Mouse (Mus musculus) heart, postnatal 10 days (tissue): Measurements from ENCODE around the gene S100a14. TPM values are rescaled to one million over a fixed set of nuclear protein-coding genes. Genes with fewer than 3 reads are reported as not detected.

Experiments used
- DNase-seq, 2 experiments: peaks; one replicate each; pipeline ENCODE4 v3.0.0; 2021
- intact Hi-C: fragments of 180-260 bp; cut with DNase I; formaldehyde crosslinking; loops from one replicate; pipeline ENCODE4 v1.15.1; 2025
- total RNA-seq, 2 experiments: library from RNA; stranded (reverse); gene quantifications; 2 replicates each; pipeline ENCODE4 v1.2.3; 2021

Gene S100a14
- total RNA-seq = not detected

DNA sequence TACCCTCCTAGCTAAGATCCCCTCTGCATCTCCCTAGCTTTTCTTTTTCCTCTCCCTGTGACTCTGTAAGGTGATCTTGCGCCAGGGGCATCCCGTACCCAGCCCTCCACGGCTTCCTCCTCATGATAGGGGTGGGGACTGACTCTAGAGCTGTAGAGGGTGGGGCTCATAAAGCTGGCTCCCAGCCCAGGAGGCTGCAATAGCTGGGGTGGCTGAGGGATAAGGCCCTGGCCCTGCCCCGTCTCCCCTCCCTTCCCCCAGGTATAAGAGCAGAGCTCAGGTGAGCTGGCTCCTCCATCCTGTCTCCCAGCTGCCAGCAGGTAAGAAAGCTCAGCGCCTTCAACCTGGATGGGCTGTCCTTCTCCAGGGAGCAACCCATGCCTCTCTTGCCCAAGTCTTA is at the start of gene S100a14:
Gene S100a14, plus strand, starts transcription at position 277 of the 400 bp plus-strand sequence.
- intact Hi-C loops = no loop called here
- DNase-seq = no peak

GRCm38 (mm10) chr3:90486998-90487397 is 39.7 kb upstream of the S100a14 start:
- no peak for DNase-seq
- intact Hi-C loops = no loop called here

DNA sequence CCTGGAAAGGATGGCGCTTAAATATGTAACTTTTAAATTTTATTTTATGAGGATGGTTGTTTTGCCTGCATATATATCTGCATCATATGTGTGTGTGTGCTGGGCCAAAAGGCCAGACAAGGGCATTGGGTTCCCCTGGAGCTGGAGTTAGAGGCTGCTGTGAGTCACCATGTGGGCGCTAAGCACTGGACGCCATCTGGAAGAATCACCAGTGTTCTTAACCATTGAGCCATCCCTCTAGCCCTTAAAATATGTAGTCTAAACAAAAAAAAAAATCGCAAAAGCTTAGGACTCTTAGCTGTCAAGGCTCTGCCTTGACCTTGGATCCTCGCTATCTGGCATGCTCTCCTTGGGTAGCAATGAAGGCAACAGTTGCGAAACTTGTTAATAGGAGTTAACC is 38.1 kb upstream of the S100a14 start:
- DNase-seq = no peak
- intact Hi-C loops = no loop called here

- peak; percentile 98 for DNase-seq
- intact Hi-C loops = loop anchor here (1.0 to 5.0 kb wide), 3 partner anchors 124 to 217 kb away; no protein-coding TSS in a partner anchor
Observed at GRCm38 (mm10) chr3:90490696-90491256, 35.9 kb upstream of the S100a14 start, which contains the start of gene Snapin. Gene Snapin (minus strand): TSS chr3:90491033.

- intact Hi-C loops = loop anchor here (1.0 to 5.0 kb wide), 3 partner anchors 123 to 216 kb away; no protein-coding TSS in a partner anchor
- DNase-seq = peak; percentile 45 to 54
Observed at GRCm38 (mm10) chr3:90491350-90491749, 35.3 kb upstream of the S100a14 start.

GRCm38 (mm10) chr3:90493831-90494540 is 32.7 kb upstream of the S100a14 start:
- intact Hi-C loops = loop anchor here (5.0 kb wide), 1 partner anchor 213 kb away; no protein-coding TSS in a partner anchor
- DNase-seq = no peak

DNA sequence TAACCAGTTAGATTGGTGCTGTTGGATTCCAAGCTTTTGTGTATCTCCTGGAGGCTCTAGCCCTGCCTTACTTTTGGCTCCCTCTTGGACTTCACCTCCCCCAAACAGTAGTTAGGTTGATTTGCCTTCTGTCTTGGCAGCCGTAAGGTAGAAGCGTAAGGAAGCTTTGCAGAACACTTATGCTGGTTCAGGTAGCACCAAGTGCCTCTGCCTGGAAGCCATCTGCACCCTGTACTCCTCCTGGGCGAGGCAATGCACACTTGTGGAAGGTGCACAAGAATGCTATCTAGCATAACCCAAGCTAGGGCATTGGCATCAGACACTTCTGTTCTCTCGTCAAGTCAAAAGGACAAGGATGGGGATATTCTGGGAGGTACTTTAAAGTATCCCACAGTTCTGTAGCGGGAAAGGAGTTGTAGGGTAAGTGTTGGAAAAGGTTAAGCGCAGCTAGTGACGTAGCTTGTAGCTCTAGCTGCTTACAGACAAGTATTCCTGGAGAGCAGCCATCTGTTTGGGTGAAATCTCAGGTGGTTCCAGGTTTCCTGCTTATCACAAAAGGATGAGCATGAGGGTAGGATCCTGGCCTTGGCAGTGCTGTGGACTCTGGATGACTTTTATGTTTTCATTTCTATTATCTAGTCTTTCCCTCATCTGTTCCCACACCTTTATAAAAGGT is 30.7 kb upstream of the S100a14 start:
- intact Hi-C loops = no loop called here
- DNase-seq = no peak

GRCm38 (mm10) chr3:90497597-90497996 is 29.1 kb upstream of the S100a14 start:
- DNase-seq = no peak
- intact Hi-C loops = no loop called here

DNA sequence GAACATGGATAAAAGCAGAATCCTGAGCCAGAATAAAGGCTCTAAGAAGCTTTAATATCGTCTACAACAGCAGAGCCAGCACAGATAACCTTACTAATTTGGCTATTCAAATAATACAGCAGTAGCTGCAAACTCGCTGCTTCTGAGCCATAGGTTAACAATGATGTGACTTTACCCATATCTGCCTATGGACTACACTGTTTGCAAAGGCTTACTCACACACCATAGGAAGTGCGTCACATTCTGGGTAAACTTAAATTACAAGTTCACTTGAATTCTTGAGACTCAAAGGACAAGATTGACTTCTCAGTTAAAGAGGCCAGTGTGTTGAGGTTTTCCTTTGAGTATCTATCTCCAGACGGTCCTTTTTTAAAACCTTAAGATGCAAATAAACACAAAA is 23.2 kb upstream of the S100a14 start:
- no peak for DNase-seq
- intact Hi-C loops = no loop called here

- DNase-seq = no peak
- intact Hi-C loops = no loop called here
Observed at GRCm38 (mm10) chr3:90505216-90505615, 21.4 kb upstream of the S100a14 start.

- no peak for DNase-seq
- intact Hi-C loops = no loop called here
Observed at GRCm38 (mm10) chr3:90506362-90506761, 20.3 kb upstream of the S100a14 start.

- peak in 1 of 2 experiments; percentile 19 for DNase-seq
- intact Hi-C loops = no loop called here
Observed at GRCm38 (mm10) chr3:90508287-90508949, 18.2 kb upstream of the S100a14 start.

GRCm38 (mm10) chr3:90508950-90509746 is 17.5 kb upstream of the S100a14 start, which contains the start of gene Chtop:
Gene Chtop (minus strand): TSS chr3:90509498.
- DNase-seq = peak; percentile 100
- intact Hi-C loops = no loop called here

GRCm38 (mm10) chr3:90509747-90510123 is 16.9 kb upstream of the S100a14 start:
- no peak for DNase-seq
- intact Hi-C loops = no loop called here

- intact Hi-C loops = no loop called here
Observed at GRCm38 (mm10) chr3:90512276-90512675, 14.4 kb upstream of the S100a14 start.

DNA sequence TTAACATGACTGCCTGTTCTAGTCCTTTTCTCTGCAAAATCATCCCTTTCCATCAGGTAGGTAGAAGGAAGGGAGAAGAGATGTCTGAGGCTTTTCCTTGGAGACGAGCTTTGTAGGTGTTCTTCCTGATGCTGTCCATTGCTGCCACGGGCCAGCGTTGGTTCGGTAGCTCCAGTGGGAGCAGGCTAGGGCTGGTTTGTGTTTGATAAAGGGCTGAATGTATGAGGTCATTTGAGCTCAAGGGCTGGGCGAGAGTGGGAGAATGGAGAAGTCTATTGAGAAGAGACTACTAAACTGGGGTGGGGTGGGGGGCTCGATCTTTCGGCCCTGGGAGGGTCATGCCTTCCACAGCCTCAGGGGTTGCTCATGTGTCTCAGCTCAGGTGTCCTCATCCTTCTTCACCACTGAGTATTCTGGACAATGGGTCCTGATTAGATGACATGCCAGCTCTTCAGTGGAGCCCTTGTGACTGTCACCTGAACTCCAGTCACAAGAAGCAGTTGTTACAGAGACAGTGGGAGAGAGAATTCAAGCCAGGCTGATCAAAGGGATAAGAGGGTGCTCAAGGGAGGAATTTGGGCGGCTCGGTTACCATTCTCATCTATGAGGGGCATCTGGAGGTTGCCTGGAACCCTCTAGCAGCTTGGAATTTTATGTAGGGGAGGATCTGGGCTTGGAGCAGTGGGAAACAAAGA is 13.6 kb upstream of the S100a14 start:
- intact Hi-C loops = no loop called here
- DNase-seq = peak in 1 of 2 experiments; percentile 26

More at GRCm38 (mm10) chr3:90512276-90512675, 14.4 kb upstream of the S100a14 start:
- no peak for DNase-seq

- peak; percentile 83 to 87 for DNase-seq
- intact Hi-C loops = no loop called here
Observed at GRCm38 (mm10) chr3:90513796-90514590, 12.7 kb upstream of the S100a14 start, which contains the start of the genes S100a1 and S100a13. Gene S100a1 (minus strand): TSS chr3:90514392. Gene S100a13 (plus strand): TSS chr3:90514435.

- DNase-seq = peak; percentile 84
- intact Hi-C loops = no loop called here
Observed at GRCm38 (mm10) chr3:90514691-90515090, 12.0 kb upstream of the S100a14 start.

GRCm38 (mm10) chr3:90515242-90515641 is 11.4 kb upstream of the S100a14 start:
- intact Hi-C loops = no loop called here
- peak; percentile 46 to 47 for DNase-seq
